Mouse (Mus musculus) lung, adult 2 months (tissue): Measurements from ENCODE around the gene Dppa2.

ENCODE experiments used
- CTCF ChIP-seq: fragments of 200-500 bp; IDR thresholded peaks from 2 replicates; pipeline ENCODE4 v1.5.1; 2011; ENCODE audit warnings: mild to moderate bottlenecking, low read length, control low read depth; ENCODE audit not compliant: insufficient read depth
- POLR2A ChIP-seq: fragments of 200-500 bp; IDR thresholded peaks from 2 replicates; pipeline ENCODE4 v1.6.1; 2011; ENCODE audit warnings: low read depth, mild to moderate bottlenecking, control low read depth, low read length, borderline replicate concordance; ENCODE audit errors: extremely low read depth

DNA sequence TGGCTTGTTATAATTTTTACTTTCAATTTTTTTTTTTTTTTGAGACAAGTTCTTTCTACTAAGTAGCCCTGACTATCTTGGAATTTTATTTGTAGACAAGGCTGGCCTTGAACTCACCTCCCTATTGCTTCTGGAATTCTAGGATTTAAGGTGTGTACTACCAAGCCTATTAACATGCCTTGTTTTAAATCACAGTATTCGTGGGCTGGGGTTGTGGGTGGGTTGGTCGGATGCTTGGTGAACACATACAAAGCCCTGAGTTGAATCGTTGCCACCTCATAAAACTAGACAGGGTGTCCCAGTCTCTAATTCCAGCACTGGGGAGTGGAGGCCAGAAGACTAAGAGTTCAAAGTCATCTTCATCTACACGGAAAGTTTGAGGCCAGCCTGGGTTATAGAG is 31.6 kb downstream of the Dppa2 start:
- TF ChIP-seq POLR2A (no peak), CTCF (no peak)
